Mouse (Mus musculus) liver, embryonic 14.5 days (tissue): ENCODE measurements at regions not wholly inside any gene's neighbourhood (a gene's known extent, or its start where the extent isn't known, plus 50 kb on each side); places are given as distances from the start of the nearest gene placed in this dataset.

Source experiments
- CTCF ChIP-seq: IDR thresholded peaks from 2 replicates; pipeline ENCODE4 v1.5.1; 2016; ENCODE audit warnings: antibody characterized with exemption, low read depth, control low read depth
- EP300 ChIP-seq: IDR thresholded peaks from 2 replicates; pipeline ENCODE4 v1.6.1; 2016; ENCODE audit warnings: antibody characterized with exemption, low read depth

DNA sequence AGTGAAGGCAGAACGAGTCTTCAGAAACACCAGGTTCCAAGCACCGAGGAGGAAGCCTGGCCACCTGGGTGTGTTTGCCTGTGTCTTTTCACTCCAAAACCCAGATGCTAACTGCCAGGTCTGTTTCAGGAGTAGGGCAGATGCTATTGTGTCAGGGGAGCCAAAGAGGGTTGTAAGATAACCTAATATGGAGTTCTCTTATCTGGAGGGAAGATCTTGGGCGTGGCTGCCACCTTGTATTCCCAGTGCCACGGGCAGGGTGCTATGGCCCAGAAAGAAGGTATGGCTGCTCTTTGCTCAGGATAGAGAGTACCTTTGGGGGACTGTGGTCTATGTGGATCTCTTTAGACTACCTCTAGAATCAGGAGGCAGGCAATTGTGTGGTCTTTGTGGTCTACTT, 216.0 kb upstream of the Atp5g3 start:
- TF ChIP-seq CTCF (no peak), EP300 (no peak)
